Mouse (Mus musculus) ES-Bruce4 (cell line): ENCODE measurements around the gene Mcee.

Experiments
- CTCF ChIP-seq: IDR thresholded peaks from one replicate; pipeline ENCODE4 v1.8.1; 2011; ENCODE audit warnings: low read depth, low read length
- EP300 ChIP-seq: IDR thresholded peaks from 2 replicates; pipeline ENCODE4 v1.6.1; 2011; ENCODE audit warnings: low read depth, low read length; ENCODE audit not compliant: insufficient read depth
- POLR2A ChIP-seq: IDR thresholded peaks from one replicate; pipeline ENCODE4 v1.8.1; 2011; ENCODE audit warnings: low read length; ENCODE audit not compliant: insufficient read depth

DNA sequence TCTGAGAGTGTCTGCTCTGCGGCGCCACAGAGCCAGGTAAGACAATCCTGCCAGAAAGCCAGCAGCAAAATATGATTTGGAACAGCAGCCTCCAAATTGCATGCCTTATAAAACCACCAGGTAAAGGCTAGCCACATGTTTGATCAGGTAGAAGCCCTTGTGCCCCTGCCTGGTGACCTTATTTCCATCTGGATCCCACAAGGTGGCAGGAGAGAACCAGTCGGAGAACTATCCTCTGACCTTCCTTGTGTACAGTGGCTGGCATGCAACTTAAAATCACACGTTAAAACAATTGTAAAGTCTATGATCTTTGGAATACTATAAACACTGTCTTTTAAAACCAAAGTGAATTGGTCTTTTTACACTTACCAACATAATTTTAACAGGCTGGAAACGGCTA is 32.5 kb downstream of the Mcee start:
- TF ChIP-seq CTCF (peak; percentile 35), POLR2A (no peak), EP300 (no peak)
